Mouse (Mus musculus): ENCODE measurements at regions not wholly inside any gene's neighbourhood (a gene's known extent, or its start where the extent isn't known, plus 50 kb on each side); places are given as distances from the start of the nearest gene placed in this dataset.

DNA sequence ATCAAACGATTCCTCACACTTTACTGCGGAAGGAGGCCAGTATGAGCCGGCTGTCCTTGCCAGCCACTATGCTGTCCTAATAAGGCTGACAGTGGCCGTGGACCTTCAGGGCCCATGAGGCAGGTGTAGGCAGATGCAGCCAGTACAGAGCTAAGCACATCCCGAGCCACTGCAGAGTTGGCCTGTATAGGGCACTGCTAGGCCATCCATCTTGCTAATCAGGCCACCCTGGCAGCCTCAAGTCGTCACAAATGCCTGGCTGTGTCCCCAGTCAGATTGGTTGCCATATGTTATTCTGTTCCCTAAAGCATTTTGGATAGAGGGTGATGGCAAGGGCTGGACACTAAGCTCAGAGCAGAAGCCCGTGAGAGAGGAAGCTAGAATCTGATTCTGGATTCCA lies 359.9 kb upstream of the Fam19a5 start:
- DNase-seq = no peak
- ATAC-seq (ENCODE audit: low read depth) = no peak
- WGBS (ENCODE audit: insufficient replicate concordance) = 68% methylated on average over 7 of the region's 7 CpGs

DNA sequence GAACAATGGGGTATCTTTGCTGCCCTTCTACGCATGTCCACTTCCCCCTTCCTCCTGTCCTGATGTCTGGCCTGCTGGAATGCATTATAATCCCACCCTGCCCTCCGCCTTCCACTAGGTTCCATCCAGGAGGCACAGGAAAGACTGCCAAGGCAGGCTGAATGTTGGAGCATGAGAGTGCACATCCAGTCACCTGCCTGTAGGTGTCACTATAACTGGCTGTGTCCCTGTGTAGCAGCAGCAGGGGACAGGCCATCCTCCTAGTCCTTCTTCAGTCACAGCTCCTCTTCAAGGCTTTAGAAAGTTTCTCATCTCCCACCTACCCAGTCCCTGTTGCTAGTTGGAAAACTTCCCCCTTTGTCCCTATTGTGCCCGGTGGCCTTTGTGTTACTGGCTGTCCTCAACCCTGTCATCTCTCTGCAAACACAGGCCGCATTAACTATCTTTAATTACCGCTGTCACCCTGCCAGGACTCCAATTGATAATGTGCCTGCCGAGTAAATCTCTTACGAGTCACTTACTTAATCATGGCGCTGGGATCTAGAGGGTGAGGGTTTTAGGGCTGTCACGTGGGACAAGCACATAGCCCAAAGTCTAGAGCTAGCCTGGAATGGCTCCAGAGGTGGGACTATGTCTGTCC lies 355.2 kb upstream of the Fam19a5 start:
- Histone ChIP-seq H3K4me2 (no peak overlapping the region), H3K4me1 (replicated peaks) (no peaks in the 10 kb centered on the region), H3K27me3 (no peaks in the 10 kb centered on the region), H3K9ac (no peak overlapping the region), H3K27ac (no peak overlapping the region), H3K4me3 (replicated peaks) (no peak overlapping the region), H3K9me3 (replicated peaks) (peaks cover 11% of the 10 kb centered on the region; the same call in 1 of the 2 replicates), H3K36me3 (no peaks in the 10 kb centered on the region)
- WGBS (ENCODE audit: insufficient replicate concordance) = 74% methylated on average over 9 of the region's 9 CpGs
- no peak for DNase-seq
- ATAC-seq (ENCODE audit: low read depth) = no peak

More for the DNA sequence above, 359.9 kb upstream of the Fam19a5 start:
- H3K9ac ChIP-seq = no peak overlapping the region
- H3K4me2 ChIP-seq = no peak overlapping the region
- H3K27ac ChIP-seq = no peak overlapping the region
- H3K4me1 ChIP-seq (replicated peaks) = no peaks in the 10 kb centered on the region
- H3K4me3 ChIP-seq (replicated peaks) = no peak overlapping the region
- H3K27me3 ChIP-seq = no peaks in the 10 kb centered on the region
- no peaks in the 10 kb centered on the region for H3K36me3 ChIP-seq
- peaks cover 2% of the 10 kb centered on the region; the same call in 1 of the 2 replicates for H3K9me3 ChIP-seq (replicated peaks)

DNA sequence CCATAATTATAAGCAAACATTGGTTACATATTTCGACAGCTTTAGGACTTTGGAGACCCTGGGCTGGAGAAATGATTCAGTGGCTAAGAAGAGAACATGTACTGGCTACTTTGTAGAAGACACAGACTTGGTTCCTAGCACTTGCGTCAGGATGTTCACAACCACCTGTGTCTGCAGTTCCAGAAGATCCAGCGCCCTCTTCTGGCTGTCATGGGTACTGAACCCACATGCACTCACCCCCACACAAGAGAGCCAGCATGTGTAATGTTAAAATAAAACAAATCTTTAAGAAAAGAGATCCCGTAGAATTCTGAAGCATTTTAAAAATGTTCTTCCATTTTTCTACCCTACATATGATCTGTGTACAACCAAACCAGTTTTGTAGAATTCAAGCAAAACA lies 352.2 kb upstream of the Fam19a5 start:
- H3K4me1 ChIP-seq (replicated peaks) = no peaks in the 10 kb centered on the region
- peaks cover 11% of the 10 kb centered on the region; the same call in 1 of the 2 replicates for H3K9me3 ChIP-seq (replicated peaks)
- H3K27me3 ChIP-seq = no peaks in the 10 kb centered on the region
- DNase-seq (no peak), ATAC-seq (ENCODE audit: low read depth) (no peak)
- H3K27ac ChIP-seq = no peak overlapping the region
- WGBS (ENCODE audit: insufficient replicate concordance) = 56% methylated on average over 4 of the region's 4 CpGs
- no peak overlapping the region for H3K4me2 ChIP-seq
- no peak overlapping the region for H3K9ac ChIP-seq
- H3K36me3 ChIP-seq = no peaks in the 10 kb centered on the region
- no peak overlapping the region for H3K4me3 ChIP-seq (replicated peaks)

DNA sequence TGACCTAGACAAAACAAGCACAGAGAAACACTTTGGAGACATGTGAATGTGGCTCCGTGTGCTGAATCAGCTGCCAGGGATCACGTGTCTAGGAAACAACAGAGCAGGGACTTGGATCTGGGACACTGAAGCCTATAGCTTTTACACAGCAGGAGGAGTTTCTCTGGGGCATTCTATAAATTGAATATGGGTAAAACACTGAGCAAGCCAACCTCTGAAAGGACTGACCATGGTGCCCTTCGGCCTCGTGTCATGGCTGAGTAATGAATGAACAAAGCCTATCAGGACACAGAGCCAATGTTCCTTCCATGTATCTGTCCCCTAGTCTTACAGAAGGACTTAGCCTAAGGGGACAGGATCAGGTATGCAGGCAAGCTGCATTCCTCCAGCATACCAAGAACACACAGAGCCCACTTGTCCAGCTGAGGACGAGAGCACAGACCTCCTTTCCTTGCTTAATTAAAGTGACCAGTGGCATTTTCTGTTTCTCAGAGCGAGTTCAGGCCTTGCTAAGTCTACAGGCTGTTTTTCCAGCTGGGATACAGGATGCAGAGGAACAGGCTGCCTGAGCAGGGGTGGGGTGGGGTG lies 347.7 kb upstream of the Fam19a5 start:
- Histone ChIP-seq H3K27ac (no peak overlapping the region), H3K4me1 (replicated peaks) (no peaks in the 10 kb centered on the region), H3K4me3 (replicated peaks) (no peak overlapping the region), H3K27me3 (no peaks in the 10 kb centered on the region), H3K9me3 (replicated peaks) (0 out of 2 replicates have a peak, but pooled peaks cover under 1% of the 10 kb centered on the region), H3K36me3 (no peaks in the 10 kb centered on the region), H3K4me2 (no peak overlapping the region), H3K9ac (no peak overlapping the region)
- 61% methylated on average over 6 of the region's 6 CpGs for WGBS (ENCODE audit: insufficient replicate concordance)
- no peak for DNase-seq
- no peak for ATAC-seq (ENCODE audit: low read depth)

DNA sequence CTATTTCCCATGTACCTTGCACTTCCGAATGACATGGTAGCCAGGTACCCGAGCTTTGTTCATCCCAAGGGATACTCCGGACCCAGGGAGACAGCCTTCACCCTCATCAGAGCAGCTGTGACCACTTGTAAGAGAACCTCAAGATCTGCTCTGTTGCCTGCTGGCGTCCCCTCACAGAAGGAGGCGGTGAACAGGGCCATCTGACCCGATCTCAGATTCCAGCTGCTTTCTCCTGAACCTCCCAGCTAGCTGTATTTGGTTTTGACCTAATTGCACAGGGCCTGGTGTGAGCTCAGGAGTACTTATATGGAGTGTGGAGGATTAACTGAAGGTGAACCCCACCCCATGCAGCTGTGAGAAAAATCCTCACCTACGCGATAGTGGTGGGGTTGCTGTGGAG lies 344.5 kb upstream of the Fam19a5 start:
- Histone ChIP-seq H3K4me1 (replicated peaks) (no peaks in the 10 kb centered on the region), H3K9me3 (replicated peaks) (peaks cover 3% of the 10 kb centered on the region; the same call in 1 of the 2 replicates), H3K9ac (no peak overlapping the region), H3K4me3 (replicated peaks) (no peak overlapping the region), H3K27me3 (no peaks in the 10 kb centered on the region), H3K4me2 (no peak overlapping the region), H3K27ac (no peak overlapping the region), H3K36me3 (no peaks in the 10 kb centered on the region)
- ATAC-seq (ENCODE audit: low read depth) = no peak
- DNase-seq = no peak
- WGBS (ENCODE audit: insufficient replicate concordance) = 73% methylated on average over 8 of the region's 8 CpGs

DNA sequence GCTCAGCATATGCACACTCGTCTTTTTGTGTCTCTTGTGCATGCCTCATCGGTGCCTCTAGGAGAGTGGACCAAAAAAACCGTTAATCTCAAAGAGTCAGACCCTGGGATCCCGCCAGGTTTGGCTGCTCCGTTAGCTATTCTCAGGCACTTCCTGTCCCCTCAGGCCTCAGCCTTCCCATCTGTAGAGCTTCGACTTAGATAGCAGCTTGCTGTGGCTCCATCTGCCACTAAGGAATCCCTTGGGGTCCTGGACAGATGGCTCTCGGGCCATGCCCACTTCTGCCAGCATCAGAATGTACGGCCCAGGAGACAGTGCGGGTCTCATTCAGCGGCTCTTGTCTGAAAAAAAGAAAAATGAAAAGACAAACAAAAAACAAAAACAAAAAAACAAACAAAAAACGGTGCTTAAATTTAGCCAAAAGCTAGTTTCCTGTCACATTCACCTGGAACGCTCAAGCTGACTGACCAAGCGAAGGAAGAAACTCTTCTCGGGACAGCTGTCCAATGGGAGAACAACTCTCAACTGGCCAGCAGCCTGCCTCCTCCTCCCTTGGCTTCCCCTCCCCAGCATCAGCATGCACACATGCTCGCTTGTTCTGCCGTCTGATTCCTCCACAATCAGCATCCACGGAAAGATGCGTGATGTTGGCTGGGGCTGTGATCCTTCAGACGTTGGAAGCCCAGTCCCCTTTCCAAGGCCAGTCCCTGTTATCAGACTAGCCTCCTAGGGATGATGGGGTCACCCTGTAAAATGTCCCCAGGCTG lies 343.6 kb upstream of the Fam19a5 start:
- no peak overlapping the region for H3K27ac ChIP-seq
- no peaks in the 10 kb centered on the region for H3K4me1 ChIP-seq (replicated peaks)
- no peak overlapping the region for H3K9ac ChIP-seq
- no peaks in the 10 kb centered on the region for H3K27me3 ChIP-seq
- 69% methylated on average over 19 of the region's 19 CpGs for WGBS (ENCODE audit: insufficient replicate concordance)
- no peak overlapping the region for H3K4me3 ChIP-seq (replicated peaks)
- DNase-seq (no peak), ATAC-seq (ENCODE audit: low read depth) (no peak)
- H3K9me3 ChIP-seq (replicated peaks) = peaks cover 3% of the 10 kb centered on the region; the same call in 1 of the 2 replicates
- H3K36me3 ChIP-seq = no peaks in the 10 kb centered on the region
- no peak overlapping the region for H3K4me2 ChIP-seq

DNA sequence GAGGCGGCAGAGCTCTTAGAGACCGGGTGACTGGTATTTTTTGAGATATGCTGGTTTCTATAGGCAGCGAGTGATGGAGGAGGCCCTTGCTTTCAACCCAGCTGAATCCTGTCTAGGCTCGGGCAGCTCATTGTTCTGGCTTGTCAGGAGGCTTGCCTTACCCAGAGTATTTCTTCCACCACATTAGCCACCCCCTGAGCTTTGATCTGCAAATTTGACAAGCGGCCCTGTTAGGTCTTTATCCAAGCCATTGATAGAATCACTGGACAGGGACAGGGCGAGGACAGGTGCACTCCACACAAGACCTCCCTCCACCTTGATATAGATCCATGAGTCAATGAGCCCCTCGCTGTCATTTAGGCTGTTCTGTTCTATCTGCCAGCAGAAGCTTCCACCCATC lies 343.0 kb upstream of the Fam19a5 start:
- Histone ChIP-seq H3K9me3 (replicated peaks) (peaks cover 3% of the 10 kb centered on the region; the same call in 1 of the 2 replicates), H3K36me3 (no peaks in the 10 kb centered on the region), H3K27me3 (no peaks in the 10 kb centered on the region), H3K4me2 (no peak overlapping the region), H3K9ac (no peak overlapping the region), H3K4me1 (replicated peaks) (no peaks in the 10 kb centered on the region), H3K4me3 (replicated peaks) (no peak overlapping the region), H3K27ac (no peak overlapping the region)
- WGBS (ENCODE audit: insufficient replicate concordance) = 66% methylated on average over 7 of the region's 7 CpGs
- ATAC-seq (ENCODE audit: low read depth) = no peak
- no peak for DNase-seq

DNA sequence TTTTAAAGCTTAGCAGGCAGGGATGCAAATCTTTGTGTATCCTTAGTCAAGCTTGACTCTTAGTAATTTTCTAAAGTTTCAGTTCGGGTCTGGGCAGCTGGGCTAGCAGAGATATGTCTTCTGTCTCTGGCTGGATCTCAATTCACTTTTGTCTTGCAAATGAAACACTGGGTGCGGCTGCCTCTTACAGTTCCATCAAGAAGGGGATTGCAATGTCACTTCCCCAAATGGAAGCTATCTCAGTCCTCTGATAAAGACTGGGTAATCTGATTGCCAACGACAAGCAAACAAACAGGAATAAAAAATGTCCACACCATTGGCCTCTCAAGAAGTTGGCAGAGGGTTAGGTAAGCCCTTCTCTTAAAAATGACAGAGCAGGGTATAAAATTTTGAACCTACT lies 314.1 kb upstream of the Fam19a5 start:
- WGBS (ENCODE audit: insufficient replicate concordance) = 54% methylated on average over 3 of the region's 3 CpGs
- ATAC-seq (ENCODE audit: low read depth) = no peak

DNA sequence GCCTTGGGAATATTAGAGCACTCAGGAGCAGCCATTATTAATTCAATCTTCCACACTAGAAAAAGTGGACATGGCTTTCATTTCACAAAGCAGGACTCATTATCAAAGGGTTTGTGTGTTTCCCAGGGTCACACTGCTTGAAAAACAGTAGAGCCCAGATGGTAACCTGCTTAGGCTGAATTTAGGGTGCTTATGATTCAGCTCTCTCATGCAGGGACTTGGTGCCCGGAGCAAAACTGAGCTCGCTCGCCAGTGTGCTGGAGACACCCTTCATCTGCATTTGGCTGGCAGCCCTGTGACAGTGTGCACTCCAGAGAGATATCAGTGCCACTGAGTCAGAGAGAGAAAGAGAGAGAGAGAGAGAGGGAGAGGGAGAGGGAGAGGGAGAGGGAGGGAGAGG lies 308.0 kb upstream of the Fam19a5 start:
- ATAC-seq (ENCODE audit: low read depth) = no peak
- Histone ChIP-seq H3K9me3 (replicated peaks) (peaks cover 10% of the 10 kb centered on the region; the same call in 1 of the 2 replicates), H3K27ac (no peak overlapping the region), H3K9ac (no peak overlapping the region), H3K4me3 (replicated peaks) (no peak overlapping the region), H3K4me2 (no peak overlapping the region), H3K27me3 (no peaks in the 10 kb centered on the region), H3K4me1 (replicated peaks) (no peaks in the 10 kb centered on the region), H3K36me3 (no peaks in the 10 kb centered on the region)
- no peak for DNase-seq
- 73% methylated on average over 3 of the region's 3 CpGs for WGBS (ENCODE audit: insufficient replicate concordance)

More for the DNA sequence above, 314.1 kb upstream of the Fam19a5 start:
- Histone ChIP-seq H3K36me3 (no peaks in the 10 kb centered on the region), H3K27ac (no peak overlapping the region), H3K4me1 (replicated peaks) (no peaks in the 10 kb centered on the region), H3K4me2 (no peak overlapping the region), H3K9me3 (replicated peaks) (0 out of 2 replicates have a peak, but pooled peaks cover 4% of the 10 kb centered on the region), H3K27me3 (no peaks in the 10 kb centered on the region), H3K4me3 (replicated peaks) (no peak overlapping the region), H3K9ac (no peak overlapping the region)
- DNase-seq = no peak

DNA sequence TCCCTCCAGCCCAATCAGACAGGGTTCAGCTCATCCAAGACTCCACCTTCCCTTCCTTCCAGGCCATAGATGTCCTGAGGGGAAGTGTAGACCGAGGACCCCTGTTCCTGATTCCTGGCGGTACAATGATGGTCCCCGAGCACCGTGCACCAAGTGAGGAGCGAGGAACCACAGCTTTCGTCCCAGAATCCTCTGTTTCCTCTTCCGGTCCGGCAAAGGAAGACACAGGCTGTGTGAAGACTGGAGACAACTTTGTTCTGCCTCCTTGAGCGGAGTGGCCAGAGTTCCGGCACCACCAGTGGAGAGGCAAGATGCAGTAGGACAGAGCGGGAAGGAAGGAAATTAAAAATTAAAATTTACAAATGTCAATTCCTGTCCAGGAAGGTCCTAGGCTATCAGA lies 305.0 kb upstream of the Fam19a5 start:
- WGBS (ENCODE audit: insufficient replicate concordance) = 78% methylated on average over 11 of the region's 11 CpGs
- DNase-seq (no peak), ATAC-seq (ENCODE audit: low read depth) (no peak)
- H3K9me3 ChIP-seq (replicated peaks) = peaks cover 5% of the 10 kb centered on the region; the same call in 1 of the 2 replicates
- H3K27me3 ChIP-seq = no peaks in the 10 kb centered on the region
- H3K36me3 ChIP-seq = no peaks in the 10 kb centered on the region
- no peak overlapping the region for H3K9ac ChIP-seq
- H3K4me1 ChIP-seq (replicated peaks) = no peaks in the 10 kb centered on the region
- no peak overlapping the region for H3K4me2 ChIP-seq
- no peak overlapping the region for H3K4me3 ChIP-seq (replicated peaks)
- H3K27ac ChIP-seq = no peak overlapping the region

DNA sequence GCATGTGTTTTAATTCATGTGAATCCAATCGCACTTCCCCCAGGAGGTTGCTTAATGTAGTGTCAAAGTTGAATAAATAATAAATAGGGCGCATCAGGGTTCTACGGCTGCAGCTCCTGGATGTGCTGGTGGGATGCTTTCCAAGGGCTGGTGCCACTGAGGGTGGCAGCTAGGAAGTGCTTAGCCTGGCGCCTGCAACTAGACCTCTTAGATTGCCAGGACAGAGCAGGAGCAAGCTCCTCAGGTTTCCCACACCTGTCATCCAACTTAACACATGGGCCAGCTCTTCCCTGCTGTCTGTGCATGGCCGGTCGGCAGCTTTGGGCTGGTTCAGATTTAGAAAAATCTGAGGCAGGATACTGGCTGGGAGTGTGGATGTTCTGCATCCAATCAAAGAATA lies 282.6 kb upstream of the Fam19a5 start:
- no peaks in the 10 kb centered on the region for H3K4me1 ChIP-seq (replicated peaks)
- no peaks in the 10 kb centered on the region for H3K36me3 ChIP-seq
- WGBS (ENCODE audit: insufficient replicate concordance) = 69% methylated on average over 6 of the region's 6 CpGs
- no peak overlapping the region for H3K9ac ChIP-seq
- H3K9me3 ChIP-seq (replicated peaks) = peaks cover 11% of the 10 kb centered on the region; the same call in 1 of the 2 replicates
- H3K27me3 ChIP-seq = no peaks in the 10 kb centered on the region
- no peak for ATAC-seq (ENCODE audit: low read depth)
- no peak overlapping the region for H3K4me2 ChIP-seq
- no peak overlapping the region for H3K4me3 ChIP-seq (replicated peaks)
- no peak overlapping the region for H3K27ac ChIP-seq
- DNase-seq = no peak
